Mouse (Mus musculus): ENCODE measurements around the gene Ppme1.

The Ppme1 gene

GRCm38 (mm10) chr7:100327514-100327913 lies 44.6 kb downstream of the Ppme1 start:
- DNase-seq (ENCODE audit: low spot score) = no peak

- DNase-seq (ENCODE audit: low spot score) = peak; percentile 78
Measured at GRCm38 (mm10) chr7:100325482-100325881, 46.6 kb downstream of the Ppme1 start.

GRCm38 (mm10) chr7:100323721-100324120 lies 48.4 kb downstream of the Ppme1 start:
- no peak for DNase-seq (ENCODE audit: low spot score)

GRCm38 (mm10) chr7:100317534-100317933 lies 54.6 kb downstream of the Ppme1 start:
- no peak for DNase-seq (ENCODE audit: low spot score)

GRCm38 (mm10) chr7:100316924-100317323 lies 55.2 kb downstream of the Ppme1 start:
- DNase-seq (ENCODE audit: low spot score) = no peak

- DNase-seq (ENCODE audit: low spot score) = no peak
Measured at GRCm38 (mm10) chr7:100312716-100313115, 59.4 kb downstream of the Ppme1 start.

- DNase-seq (ENCODE audit: low spot score) = no peak
Measured at GRCm38 (mm10) chr7:100310290-100310689, 61.8 kb downstream of the Ppme1 start.

GRCm38 (mm10) chr7:100309679-100310078 lies 62.4 kb downstream of the Ppme1 start:
- DNase-seq (ENCODE audit: low spot score) = no peak

- no peak for DNase-seq (ENCODE audit: low spot score)
Measured at GRCm38 (mm10) chr7:100309216-100309615, 62.9 kb downstream of the Ppme1 start.

- no peak for DNase-seq (ENCODE audit: low spot score)
Measured at GRCm38 (mm10) chr7:100307872-100308653, 64.0 kb downstream of the Ppme1 start.

- DNase-seq (ENCODE audit: low spot score) = no peak
Measured at GRCm38 (mm10) chr7:100305894-100306293, 66.2 kb downstream of the Ppme1 start.

- DNase-seq (ENCODE audit: low spot score) = no peak
Measured at GRCm38 (mm10) chr7:100302316-100302715, 69.8 kb downstream of the Ppme1 start.

GRCm38 (mm10) chr7:100301390-100301789 lies 70.7 kb downstream of the Ppme1 start:
- DNase-seq (ENCODE audit: low spot score) = no peak

GRCm38 (mm10) chr7:100298861-100299510 lies 73.1 kb downstream of the Ppme1 start:
- no peak for DNase-seq (ENCODE audit: low spot score)

- peak; percentile 12 for DNase-seq (ENCODE audit: low spot score)
Measured at GRCm38 (mm10) chr7:100296699-100297098, 75.4 kb downstream of the Ppme1 start.

GRCm38 (mm10) chr7:100295745-100296144 lies 76.4 kb downstream of the Ppme1 start:
- DNase-seq (ENCODE audit: low spot score) = peak; percentile 5

- DNase-seq (ENCODE audit: low spot score) = no peak
Measured at GRCm38 (mm10) chr7:100293546-100293945, 78.6 kb downstream of the Ppme1 start.

GRCm38 (mm10) chr7:100288622-100289021 lies 83.5 kb downstream of the Ppme1 start:
- peak; percentile 41 for DNase-seq (ENCODE audit: low spot score)

- DNase-seq (ENCODE audit: low spot score) = peak; percentile 79
Measured at GRCm38 (mm10) chr7:100287748-100288578, 84.1 kb downstream of the Ppme1 start.

GRCm38 (mm10) chr7:100285383-100285782 lies 86.7 kb downstream of the Ppme1 start, which contains the start of gene P4ha3:
TSS of gene P4ha3 (plus strand) at chr7:100285520.
- peak; percentile 52 for DNase-seq (ENCODE audit: low spot score)

- no peak for DNase-seq (ENCODE audit: low spot score)
Measured at GRCm38 (mm10) chr7:100283298-100283697, 88.8 kb downstream of the Ppme1 start.

GRCm38 (mm10) chr7:100281596-100281995 lies 90.5 kb downstream of the Ppme1 start:
- DNase-seq (ENCODE audit: low spot score) = no peak
